ENCODE assay signal across 10 mouse cellular contexts in the genomic region with DNA sequence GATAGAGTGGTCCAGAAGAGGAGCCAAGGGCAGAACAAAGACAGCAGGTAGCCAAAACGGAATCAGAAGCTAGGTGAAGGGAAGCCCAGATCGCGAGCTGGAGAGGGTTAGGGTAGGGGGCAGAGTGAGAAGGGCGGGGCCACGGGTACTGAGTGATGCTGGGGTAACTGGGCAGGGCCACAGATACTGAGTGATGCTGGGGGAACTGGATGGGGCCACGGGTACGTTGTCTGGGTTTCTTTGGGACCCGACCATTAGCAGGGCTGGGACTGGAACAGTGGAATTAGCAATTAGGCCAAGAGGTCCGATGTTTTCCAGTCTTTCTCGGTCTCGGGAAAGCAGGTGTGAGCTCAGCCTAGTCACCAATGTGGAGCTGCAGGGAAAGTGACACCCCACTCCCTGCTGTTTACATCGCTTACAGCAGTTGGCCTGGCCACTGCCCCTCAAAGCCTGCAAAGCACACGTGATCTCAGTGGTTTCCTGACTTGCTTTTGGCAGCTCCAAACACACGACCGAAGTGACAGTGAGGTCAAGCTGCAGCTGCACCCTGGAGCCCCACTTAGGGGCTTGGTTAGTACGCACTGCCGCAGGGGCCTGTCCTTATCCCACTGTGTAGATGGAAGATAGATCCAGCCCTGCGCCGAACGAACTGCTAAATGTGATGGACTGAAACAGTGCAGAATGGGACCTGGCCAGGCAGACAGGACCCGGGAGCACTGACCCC. TPM values are rescaled to one million over a fixed set of nuclear protein-coding genes. Genes with fewer than 3 reads are reported as not detected.
A peak's percentile ranks its signal among the peaks of the same experiment; 100 is the strongest.
DNase-seq lines count a peak whose midpoint lies in the region; ATAC-seq lines count a peak whose summit lies in the region.
"Had no signal": no experiment of that assay in that cellular context is flagged by ENCODE, and none has a peak within 500 bp of the region (broad histone marks: within the 10 kb centered on the region; RNA-seq: fewer than 3 reads in every experiment).

No protein-coding gene starts in this region.

- H3K4me1 ChIP-seq in kidney, embryonic 15.5 days, result peaks cover 53% of the 10 kb centered on the region
- peaks cover 47% of the 10 kb centered on the region for H3K4me1 ChIP-seq in forebrain, embryonic 12.5 days

- no peaks in the 10 kb centered on the region for H3K9me3 ChIP-seq in kidney, embryonic 15.5 days (replicated peaks)
- no peaks in the 10 kb centered on the region for H3K9me3 ChIP-seq in forebrain, embryonic 12.5 days
- H3K9me3 ChIP-seq: embryonic facial prominence, embryonic 15.5 days had no signal

- peaks cover 26% of the 10 kb centered on the region for H3K36me3 ChIP-seq in kidney, embryonic 15.5 days
- H3K36me3 ChIP-seq in forebrain, embryonic 12.5 days (replicated peaks), result 0 out of 2 replicates have a peak, but pooled peaks cover 16% of the 10 kb centered on the region

- H3K9ac ChIP-seq in kidney, embryonic 15.5 days, result no peak overlapping the region
- H3K9ac ChIP-seq in forebrain, embryonic 12.5 days, result no peak overlapping the region
- H3K9ac ChIP-seq: embryonic facial prominence, embryonic 15.5 days had no signal

- no peak for ATAC-seq in kidney, embryonic 15.5 days (replicated peaks; ENCODE audit: low FRiP score)
- no peak for ATAC-seq in forebrain, embryonic 12.5 days (ENCODE audit: low FRiP score)

- peak; percentile 49 for DNase-seq in adrenal gland, adult 2 months
- no peak for DNase-seq in adrenal gland, postnatal 25 days
- peak; percentile 9 for DNase-seq in T-cell, adult 2 months (ENCODE audit: low spot score)
- DNase-seq in lung, postnatal 10 days, result peak; percentile 70
- no peak for DNase-seq in layer of hippocampus, postnatal 25 days (ENCODE audit: extremely low spot score in 1 of 2, low spot score in 1 of 2)
- no peak for DNase-seq in left cerebral cortex, adult 11 months (ENCODE audit: low spot score)

- 50% methylated on average over 21 of the region's 21 CpGs for WGBS in kidney, embryonic 15.5 days
- WGBS in forebrain, embryonic 12.5 days, result 70% methylated on average over 21 of the region's 21 CpGs

- no peak overlapping the region for H3K4me3 ChIP-seq in kidney, embryonic 15.5 days (replicated peaks)
- H3K4me3 ChIP-seq in forebrain, embryonic 12.5 days (replicated peaks), result no peak overlapping the region
- H3K4me3 ChIP-seq: embryonic facial prominence, embryonic 15.5 days; myocyte had no signal

- H3K27me3 ChIP-seq in kidney, embryonic 15.5 days, result no peaks in the 10 kb centered on the region
- H3K27me3 ChIP-seq in forebrain, embryonic 12.5 days, result no peaks in the 10 kb centered on the region
- H3K27me3 ChIP-seq: embryonic facial prominence, embryonic 15.5 days had no signal

- peak overlapping the region; percentile 55; the same call in 1 of the 2 replicates for H3K27ac ChIP-seq in kidney, embryonic 15.5 days
- H3K27ac ChIP-seq in forebrain, embryonic 12.5 days, result no peak overlapping the region
- H3K27ac ChIP-seq: embryonic facial prominence, embryonic 15.5 days had no signal

- H3K4me2 ChIP-seq in kidney, embryonic 15.5 days, result no peak overlapping the region
- H3K4me2 ChIP-seq in forebrain, embryonic 12.5 days, result no peak overlapping the region
- H3K4me2 ChIP-seq: embryonic facial prominence, embryonic 15.5 days had no signal

RNA-seq across cellular contexts. Expression of a gene that starts 4.5 kb away (rescaled TPM):
- total RNA-seq in adrenal gland, adult 2 months (2021), result 10 to 100 TPM; 75.4 to 97.8 TPM
- polyA plus RNA-seq in adrenal gland, adult 2 months (2012; rRNA removed), result 135 and 174 TPM in 2 replicates
- total RNA-seq in adrenal gland, postnatal 25 days (2021), result 75.0 and 117 TPM in 2 replicates
- polyA plus RNA-seq in kidney, embryonic 15.5 days (2015; fragmentation: Nextera tagmentation; extraction: Ambion mirVana), result 20.6 and 24.4 TPM in 2 replicates
- total RNA-seq in layer of hippocampus, postnatal 25 days (2021), result 1 to 10 TPM; 6.2 to 6.9 TPM
- 8.4 and 9.2 TPM in 2 replicates for polyA plus RNA-seq in forebrain, embryonic 12.5 days (2016; fragmentation: Nextera tagmentation; extraction: Ambion mirVana)

RNA-seq across cellular contexts. Expression of a gene that starts 44.5 kb away (rescaled TPM):
- 10 to 100 TPM; 29.2 to 39.3 TPM for total RNA-seq in adrenal gland, adult 2 months (2021)
- polyA plus RNA-seq in adrenal gland, adult 2 months (2012; rRNA removed), result 30.2 and 38.2 TPM in 2 replicates
- total RNA-seq in adrenal gland, postnatal 25 days (2021), result 32.1 and 33.6 TPM in 2 replicates
- 23.6 and 24.1 TPM in 2 replicates for polyA plus RNA-seq in kidney, embryonic 15.5 days (2015; fragmentation: Nextera tagmentation; extraction: Ambion mirVana)
- total RNA-seq in layer of hippocampus, postnatal 25 days (2021), result 10 to 100 TPM; 28.7 to 31.9 TPM
- 28.7 and 32.2 TPM in 2 replicates for polyA plus RNA-seq in forebrain, embryonic 12.5 days (2016; fragmentation: Nextera tagmentation; extraction: Ambion mirVana)

RNA-seq across cellular contexts. Expression of a gene that starts 44.7 kb away (rescaled TPM):
- 10 to 100 TPM; 10.4 to 12.2 TPM for total RNA-seq in adrenal gland, adult 2 months (2021)
- 6.5 and 8.6 TPM in 2 replicates for polyA plus RNA-seq in adrenal gland, adult 2 months (2012; rRNA removed)
- total RNA-seq in adrenal gland, postnatal 25 days (2021), result 11.1 and 12.7 TPM in 2 replicates
- 6.4 and 6.6 TPM in 2 replicates for polyA plus RNA-seq in kidney, embryonic 15.5 days (2015; fragmentation: Nextera tagmentation; extraction: Ambion mirVana)
- total RNA-seq in layer of hippocampus, postnatal 25 days (2021), result 10 to 100 TPM; 70.9 to 73.9 TPM
- 22.4 and 27.7 TPM in 2 replicates for polyA plus RNA-seq in forebrain, embryonic 12.5 days (2016; fragmentation: Nextera tagmentation; extraction: Ambion mirVana)

RNA-seq across cellular contexts. Expression of a gene that starts 46.8 kb away (rescaled TPM):
- 10 to 100 TPM; 23.4 to 27.3 TPM for total RNA-seq in adrenal gland, adult 2 months (2021)
- 30.9 and 36.7 TPM in 2 replicates for polyA plus RNA-seq in adrenal gland, adult 2 months (2012; rRNA removed)
- total RNA-seq in adrenal gland, postnatal 25 days (2021), result 16.2 and 20.3 TPM in 2 replicates
- polyA plus RNA-seq in kidney, embryonic 15.5 days (2015; fragmentation: Nextera tagmentation; extraction: Ambion mirVana), result 65.5 and 69.8 TPM in 2 replicates
- total RNA-seq in layer of hippocampus, postnatal 25 days (2021), result 10 to 100 TPM; 15.0 to 16.5 TPM
- polyA plus RNA-seq in forebrain, embryonic 12.5 days (2016; fragmentation: Nextera tagmentation; extraction: Ambion mirVana), result 76.1 and 81.6 TPM in 2 replicates

RNA-seq across cellular contexts. Expression of a gene that starts 47.2 kb away (rescaled TPM):
- under 1 TPM; 0.14 TPM for total RNA-seq in adrenal gland, adult 2 months (2021)
- polyA plus RNA-seq in adrenal gland, adult 2 months (2012; rRNA removed), result 0.07 and 0.12 TPM in 2 replicates
- total RNA-seq in adrenal gland, postnatal 25 days (2021), result 0.15 and 0.24 TPM in 2 replicates
- 0.46 and 0.62 TPM in 2 replicates for polyA plus RNA-seq in kidney, embryonic 15.5 days (2015; fragmentation: Nextera tagmentation; extraction: Ambion mirVana)
- 1 to 10 TPM; 2.3 TPM for total RNA-seq in layer of hippocampus, postnatal 25 days (2021)
- 6.4 and 8.0 TPM in 2 replicates for polyA plus RNA-seq in forebrain, embryonic 12.5 days (2016; fragmentation: Nextera tagmentation; extraction: Ambion mirVana)

Comparison
In these comparisons a context has a peak if more than half of its experiments do, and no peak if none do; other contexts are left out.
1. DNase-seq: peak in adrenal gland, adult 2 months (single experiment), T-cell, adult 2 months (single experiment) and lung, postnatal 10 days (single experiment); none in adrenal gland, postnatal 25 days (single experiment), layer of hippocampus, postnatal 25 days (0 of 2) and left cerebral cortex, adult 11 months (single experiment).